Mouse (Mus musculus): ENCODE data around the gene Apoc4.

Gene Apoc4

DNA sequence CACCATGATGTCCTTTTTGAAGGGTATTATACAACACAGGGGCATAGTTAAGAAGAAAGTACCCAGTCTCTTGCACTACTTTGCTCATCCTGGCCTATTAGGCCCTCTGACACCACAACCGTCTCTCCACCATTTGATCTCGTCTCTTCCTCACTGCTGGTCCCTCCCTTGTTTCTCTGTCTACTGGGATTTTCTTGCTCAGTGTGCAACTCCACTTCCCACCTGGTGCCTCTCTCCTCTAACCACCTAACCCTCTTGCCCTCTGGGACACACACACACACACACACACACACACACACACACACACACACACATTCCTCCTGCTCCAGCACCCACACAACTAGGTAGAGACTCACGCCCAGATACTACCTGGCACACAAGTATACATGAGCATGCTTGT is 2.4 kb downstream of the Apoc4 start:
- in situ Hi-C loops (cut with MseI, MboI): no loop called here

DNA sequence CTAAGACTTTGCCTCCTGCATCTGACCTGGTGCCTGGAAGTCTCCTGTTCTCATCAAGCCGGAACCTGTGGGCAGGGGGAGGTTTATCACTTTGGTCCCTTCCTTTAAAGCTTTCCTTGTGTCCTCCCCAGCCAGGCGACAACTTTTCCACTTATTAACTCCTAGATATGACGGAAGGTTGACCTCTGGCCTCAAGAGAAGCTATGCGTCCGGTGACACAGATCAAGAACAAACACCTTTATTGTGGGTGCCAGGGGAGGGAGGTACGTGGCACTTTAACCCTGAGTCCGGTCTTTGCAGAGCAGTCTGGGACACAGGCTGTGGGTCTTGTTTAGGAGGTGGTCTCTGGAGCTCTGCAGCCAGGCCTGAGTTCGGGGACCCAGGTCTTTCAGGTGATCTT is 3.4 kb downstream of the Apoc4 start, which contains the start of gene Apoc2:
Gene Apoc2 (minus strand): TSS at position 70 of the 400 bp plus-strand sequence.
- in situ Hi-C loops (cut with MseI, MboI): no loop called here

DNA sequence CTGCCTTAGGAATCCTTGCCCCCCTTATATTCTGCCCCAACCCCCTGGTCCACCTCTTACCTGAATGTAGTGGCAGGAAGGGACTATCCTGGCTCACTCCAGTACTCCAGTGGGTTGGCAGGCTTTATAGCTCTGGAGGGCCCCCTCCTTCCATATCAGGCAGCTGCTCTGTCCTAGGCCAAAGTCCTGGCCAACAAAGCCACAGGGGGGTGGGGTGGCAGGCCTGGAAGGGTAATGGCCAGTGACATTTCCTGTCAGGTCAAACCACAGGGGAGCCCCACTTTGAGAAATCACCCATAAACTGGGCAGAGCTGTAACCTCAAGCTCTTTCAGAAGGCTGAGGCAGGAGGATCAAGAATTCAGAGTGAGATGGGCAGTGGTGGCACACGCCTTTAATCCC is 4.6 kb downstream of the Apoc4 start:
- in situ Hi-C loops (cut with MseI, MboI): no loop called here

- in situ Hi-C loops (cut with MseI, MboI): no loop called here
Measured at GRCm38 (mm10) chr7:19675824-19676223, 5.5 kb downstream of the Apoc4 start.

DNA sequence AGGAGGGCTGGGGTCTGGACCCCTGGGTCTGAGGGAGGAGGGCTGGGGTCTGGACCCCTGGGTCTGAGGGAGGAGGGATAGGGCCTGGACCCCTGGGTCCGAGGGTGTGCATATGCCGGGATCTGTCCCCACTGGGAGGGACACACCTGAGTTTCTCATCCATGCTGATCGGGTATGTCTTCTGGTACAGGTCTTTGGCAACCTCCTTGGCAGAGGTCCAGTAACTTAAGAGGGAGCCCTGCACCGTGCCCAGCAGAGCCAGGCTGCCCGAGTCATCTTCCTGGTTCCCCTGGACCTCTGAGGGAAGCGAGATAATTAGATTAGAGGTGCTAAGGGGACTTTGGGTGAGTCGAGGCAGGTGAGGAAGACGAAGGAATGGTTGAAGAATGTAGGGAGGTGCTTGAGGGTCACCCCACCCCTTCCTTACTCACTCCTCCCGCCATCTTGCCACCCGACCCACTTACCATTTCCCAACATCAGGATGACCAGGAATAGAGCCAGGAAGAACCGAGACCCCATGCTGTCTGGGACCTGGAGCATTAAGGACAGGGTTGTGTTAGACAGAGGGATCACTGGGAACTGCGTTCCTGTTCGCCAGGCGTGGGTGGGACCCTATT is 8.1 kb downstream of the Apoc4 start:
- in situ Hi-C loops (cut with MseI, MboI): no loop called here

GRCm38 (mm10) chr7:19671511-19671910 is 9.8 kb downstream of the Apoc4 start:
- in situ Hi-C loops (cut with MseI, MboI): no loop called here

- in situ Hi-C loops (cut with MseI, MboI): loop anchor here in 1 of 2 experiments (5.0 kb wide), 1 partner anchor 33 kb away; no protein-coding TSS in a partner anchor
Measured at GRCm38 (mm10) chr7:19668947-19669721, 12.1 kb downstream of the Apoc4 start.

- in situ Hi-C loops (cut with MseI, MboI): loop anchor here in 1 of 2 experiments (5.0 kb wide), 1 partner anchor 35 kb away; no protein-coding TSS in a partner anchor
Measured at GRCm38 (mm10) chr7:19667434-19667833, 13.8 kb downstream of the Apoc4 start.

DNA sequence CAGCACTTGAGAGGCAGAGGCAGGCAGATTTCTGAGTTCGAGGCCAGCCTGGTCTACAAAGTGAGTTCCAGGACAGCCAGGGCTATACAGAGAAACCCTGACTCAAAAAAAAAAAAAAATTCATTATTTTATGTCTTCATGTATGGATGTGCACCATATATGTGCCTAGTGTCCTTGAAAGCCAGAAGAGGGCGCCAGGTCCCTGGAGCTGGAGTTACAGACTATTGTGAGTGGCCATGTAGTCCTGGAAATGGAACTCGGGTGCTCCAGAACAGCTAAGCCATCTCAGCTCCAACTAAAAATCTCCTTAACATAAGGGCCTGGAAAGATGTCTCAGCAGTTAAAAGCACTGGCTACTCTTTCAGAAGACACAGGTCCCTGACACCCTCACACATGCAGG is 14.5 kb downstream of the Apoc4 start:
- in situ Hi-C loops (cut with MseI, MboI): loop anchor here in 1 of 2 experiments (5.0 kb wide), 1 partner anchor 36 kb away; no protein-coding TSS in a partner anchor

- in situ Hi-C loops (cut with MseI, MboI): loop anchor here in 1 of 2 experiments (5.0 kb wide), 1 partner anchor 37 kb away; no protein-coding TSS in a partner anchor
Measured at GRCm38 (mm10) chr7:19664955-19665841, 16.1 kb downstream of the Apoc4 start, which contains the start of gene Clptm1. Clptm1 (minus strand) TSS chr7:19665033.

DNA sequence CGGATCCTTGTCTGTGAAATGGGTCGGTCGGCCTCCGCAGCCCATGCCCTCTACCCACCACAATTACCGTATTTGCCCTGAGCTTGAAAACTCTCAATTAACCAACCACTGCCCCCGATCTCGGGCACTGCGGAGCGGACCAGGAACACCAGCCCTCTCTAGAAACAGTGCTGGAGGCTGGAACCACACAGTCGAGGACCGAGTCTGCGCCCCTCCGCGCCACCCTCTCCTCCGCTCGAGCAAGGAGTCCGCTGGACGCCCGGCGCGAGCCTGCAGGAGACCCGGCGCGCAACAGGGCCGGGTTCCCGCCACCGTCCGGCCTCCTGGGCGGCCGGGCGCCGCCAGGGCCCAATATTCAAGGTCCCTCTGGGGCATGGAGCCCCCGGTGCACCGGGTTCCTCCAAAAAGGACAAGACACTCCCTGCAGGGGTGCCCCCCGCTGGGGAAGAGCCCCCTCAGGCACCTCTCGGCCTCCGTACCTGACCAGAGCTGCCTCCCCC is 16.8 kb downstream of the Apoc4 start:
- in situ Hi-C loops (cut with MseI, MboI): no loop called here

DNA sequence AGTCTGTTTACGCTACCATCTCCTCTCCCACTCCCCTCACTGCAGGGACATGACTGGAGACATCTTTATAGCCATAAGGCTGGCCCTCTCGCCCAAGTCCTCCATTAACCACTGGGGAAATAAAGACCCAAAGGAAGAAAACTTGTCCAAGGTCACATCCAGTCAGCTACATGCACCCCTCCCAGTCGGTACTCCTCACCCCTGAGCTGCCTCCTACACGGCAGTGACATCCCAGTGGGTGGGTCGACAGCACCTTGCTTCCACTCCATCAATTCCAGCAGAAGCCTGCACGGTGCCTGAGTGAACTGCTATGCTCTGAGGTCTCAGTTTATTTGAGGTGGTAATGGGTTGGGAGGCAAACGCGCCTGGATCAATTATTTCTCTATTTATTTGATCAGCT is 17.3 kb downstream of the Apoc4 start:
- in situ Hi-C loops (cut with MseI, MboI): no loop called here

DNA sequence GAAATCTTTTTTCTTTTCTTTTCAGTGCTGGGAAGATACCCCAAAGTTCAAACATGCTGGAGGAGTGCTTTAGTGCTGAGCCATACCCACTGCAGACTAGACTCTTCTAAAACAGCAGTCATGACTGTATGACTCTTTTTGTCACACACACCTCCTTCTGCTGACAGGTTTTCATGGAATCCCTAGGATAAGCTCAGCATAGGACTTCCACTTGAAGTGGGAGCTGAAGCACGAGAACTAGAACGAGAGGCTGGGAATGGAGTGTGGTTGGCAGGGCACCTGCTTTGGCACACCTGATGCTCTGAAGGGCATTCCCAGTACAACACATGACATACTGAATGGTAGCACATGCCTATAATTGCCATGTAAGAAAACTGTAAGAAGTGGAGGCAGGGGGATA is 28.7 kb downstream of the Apoc4 start:
- in situ Hi-C loops (cut with MseI, MboI): no loop called here

DNA sequence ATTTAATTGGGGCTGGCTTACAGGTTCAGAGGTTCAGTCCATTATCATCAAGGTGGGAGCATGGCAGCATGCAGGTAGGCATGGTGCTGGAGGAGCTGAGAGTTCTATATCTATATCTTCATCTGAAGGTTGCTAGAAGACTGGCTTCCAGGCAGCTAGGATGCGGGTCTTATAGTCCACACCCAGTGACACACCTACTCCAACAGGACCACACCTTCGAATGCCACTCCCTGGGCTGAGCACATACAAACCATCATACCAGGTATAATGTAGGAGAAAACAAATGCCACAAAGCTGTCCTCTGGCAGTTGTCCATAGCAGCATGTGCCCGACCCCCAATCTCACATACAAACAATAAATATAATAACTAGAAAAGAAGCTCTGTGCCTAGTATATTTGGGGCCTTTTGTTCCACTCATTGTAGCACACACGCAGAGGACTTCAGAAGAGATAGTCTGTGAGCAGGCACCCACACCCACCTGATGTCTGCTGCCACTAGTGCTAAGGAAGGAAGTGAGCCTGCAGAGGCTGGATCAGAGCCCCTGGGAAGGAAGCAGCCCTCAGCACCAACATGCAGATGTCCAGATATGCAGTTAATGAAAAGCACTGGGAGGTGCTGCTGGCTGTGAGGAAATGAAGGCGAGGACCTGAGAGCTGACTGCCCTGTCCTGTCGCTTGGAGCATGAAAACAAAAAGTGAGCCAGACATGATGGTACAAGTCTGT is 30.1 kb downstream of the Apoc4 start:
- in situ Hi-C loops (cut with MseI, MboI): no loop called here

DNA sequence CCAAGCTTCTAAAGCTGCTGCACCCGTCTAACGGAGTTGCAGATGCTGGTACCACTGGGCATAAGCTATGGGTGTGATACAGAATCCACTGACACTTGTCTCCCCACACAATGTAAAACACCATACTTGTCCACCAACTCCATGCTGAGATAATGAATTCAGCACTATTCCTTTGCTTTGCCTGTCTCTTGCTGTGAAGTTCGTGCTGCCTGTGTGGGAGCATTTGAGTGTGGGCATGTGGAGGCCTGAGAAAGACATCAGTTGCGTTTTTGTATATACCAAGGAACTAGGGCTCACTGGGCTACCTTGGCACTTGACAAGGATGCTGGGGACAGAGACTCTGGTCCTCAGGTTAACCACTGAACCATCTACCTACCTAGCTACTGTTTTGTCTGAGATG is 40.1 kb downstream of the Apoc4 start:
- in situ Hi-C loops (cut with MseI, MboI): no loop called here

DNA sequence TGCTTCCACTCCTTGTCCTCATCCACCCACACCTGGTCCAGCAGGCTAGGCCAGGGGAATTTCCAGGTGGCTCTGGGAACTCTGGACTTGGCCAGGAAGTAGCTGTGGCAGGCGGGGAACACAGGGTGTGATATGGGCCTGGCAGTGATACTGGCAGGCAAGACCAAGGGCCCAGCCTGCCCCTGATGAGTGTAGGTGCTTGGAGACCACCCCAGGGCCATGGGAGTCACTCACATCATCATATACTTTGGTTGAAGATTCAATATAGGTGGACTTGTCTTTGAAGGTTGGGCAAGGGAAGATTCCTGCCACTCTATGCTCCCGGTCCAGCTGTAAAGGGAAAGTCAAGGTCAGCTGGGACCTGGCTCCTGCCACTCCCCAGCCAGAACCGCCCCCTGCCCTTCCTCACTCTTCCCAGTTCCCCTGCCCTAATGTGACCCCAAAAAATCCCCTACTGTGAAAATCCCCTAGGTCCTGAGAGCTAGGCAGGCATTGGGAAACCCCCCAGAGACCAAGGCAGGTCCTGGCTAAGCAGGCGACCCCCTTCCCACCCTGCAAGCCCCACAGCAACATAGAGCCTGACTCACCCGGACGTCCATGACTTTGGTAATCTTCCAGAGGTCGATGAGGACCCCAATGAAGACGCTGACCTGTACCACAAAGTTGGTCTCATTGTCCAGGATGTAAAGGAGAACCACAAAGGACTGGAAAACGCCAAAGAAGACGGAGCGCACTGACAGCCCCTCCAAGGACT is 46.0 kb downstream of the Apoc4 start:
- in situ Hi-C loops (cut with MseI, MboI): no loop called here

DNA sequence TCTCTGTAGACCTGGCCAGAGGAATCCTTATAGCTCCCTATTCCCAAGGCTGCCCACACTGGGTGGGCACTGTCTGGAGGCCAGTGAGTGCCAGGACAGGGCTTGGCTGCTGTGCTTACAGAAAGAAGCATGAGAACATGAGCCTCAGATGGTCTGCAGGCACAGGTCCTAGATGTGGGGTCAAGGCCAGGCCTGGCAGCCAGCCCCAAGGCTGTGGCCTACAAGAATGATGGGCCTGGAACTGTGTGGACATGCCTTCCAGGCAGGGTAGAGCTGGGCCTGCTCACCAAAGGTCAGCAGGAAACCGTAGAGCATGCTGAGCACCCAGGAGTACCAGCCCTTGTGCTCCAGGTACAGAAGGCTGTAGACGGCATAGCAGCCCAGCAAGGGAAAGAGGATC is 46.7 kb downstream of the Apoc4 start:
- in situ Hi-C loops (cut with MseI, MboI): no loop called here

- in situ Hi-C loops (cut with MseI, MboI): no loop called here
Measured at GRCm38 (mm10) chr7:19633855-19634254, 47.4 kb downstream of the Apoc4 start.

DNA sequence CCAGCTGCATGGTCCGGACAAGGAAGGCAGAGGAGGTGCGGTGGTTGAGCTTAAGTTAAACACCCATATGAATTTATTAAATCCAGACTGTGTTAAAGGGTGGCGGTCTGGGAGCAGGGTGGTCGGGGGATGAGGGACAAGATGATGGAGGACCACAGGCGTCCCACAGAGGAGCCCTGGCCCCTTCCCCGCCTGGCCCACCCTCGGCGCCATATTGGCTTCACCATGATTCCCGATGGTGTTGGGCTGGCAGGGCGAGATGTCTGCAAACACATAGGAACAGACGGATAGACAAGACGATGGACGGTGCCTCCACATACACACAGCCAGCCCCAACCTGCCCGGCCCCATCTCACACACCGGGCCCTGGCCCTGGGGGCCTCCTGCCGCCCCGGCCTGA is 48.1 kb downstream of the Apoc4 start:
- in situ Hi-C loops (cut with MseI, MboI): no loop called here

- in situ Hi-C loops (cut with MseI, MboI): no loop called here
Measured at GRCm38 (mm10) chr7:19632720-19633119, 48.6 kb downstream of the Apoc4 start.
